Mouse (Mus musculus) mesoderm, embryonic 11.5 days (tissue): ENCODE measurements around the gene Atp6v0b.
A peak's percentile ranks its signal among the peaks of the same experiment; 100 is the strongest.

Experiments
- DNase-seq: peaks from one replicate; pipeline ENCODE4 v3.0.0-alpha.2; 2012; ENCODE audit warnings: low read depth, low spot score

The Atp6v0b gene

DNA sequence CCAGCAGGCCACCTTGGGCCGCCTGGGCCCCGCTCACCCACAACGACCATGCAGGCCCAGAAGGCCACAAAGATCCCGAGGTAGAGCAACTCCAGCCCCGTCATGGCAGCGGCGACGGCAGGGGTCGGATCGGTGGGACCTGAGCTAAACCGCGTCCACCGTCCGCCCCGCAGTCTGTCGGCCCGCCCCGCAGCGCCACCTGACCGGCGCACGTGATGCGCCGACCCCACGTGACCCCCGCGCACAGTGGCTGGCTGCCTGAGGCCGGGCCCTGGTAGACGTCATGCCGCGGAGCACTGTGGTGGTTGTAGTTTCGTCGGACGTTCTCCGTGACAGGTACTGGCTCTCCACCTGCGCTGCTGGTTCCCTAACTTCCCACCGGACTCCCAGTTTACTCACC, at the start of gene Atp6v0b:
TSS of gene Atp6v0b (minus strand) at position 201 of the 400 bp plus-strand sequence.
- DNase-seq, result peak; percentile 91

GRCm38 (mm10) chr4:117934081-117934480, 46.9 kb upstream of the Atp6v0b start:
- DNase-seq, result no peak

GRCm38 (mm10) chr4:117933248-117933647, 46.1 kb upstream of the Atp6v0b start:
- DNase-seq, result no peak

DNA sequence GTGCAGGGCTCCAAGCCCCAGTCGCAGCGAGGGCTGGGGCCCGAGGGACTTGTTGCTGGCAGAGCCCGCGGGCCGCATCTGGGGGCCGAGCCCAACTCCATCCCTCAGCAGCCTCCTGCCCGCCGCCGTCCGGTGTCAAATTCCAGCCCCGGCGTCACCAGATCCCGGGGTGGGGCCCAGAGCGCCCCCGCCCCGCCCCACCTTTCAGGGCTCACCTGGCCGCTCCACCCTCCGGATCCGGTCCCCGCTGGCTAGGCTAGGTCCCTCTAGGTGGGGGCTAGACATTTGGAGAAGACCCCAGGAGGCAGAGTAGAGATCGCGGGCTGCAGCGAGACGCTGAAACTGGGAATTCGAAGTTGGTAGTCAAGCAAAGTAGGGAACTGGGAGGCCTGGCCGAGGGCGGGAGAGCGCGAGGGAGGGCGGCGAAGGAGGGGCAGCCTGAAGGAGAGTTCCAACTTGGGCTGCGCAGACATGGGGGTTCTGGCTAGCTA, 42.3 kb upstream of the Atp6v0b start, which contains the start of gene Artn:
TSS of gene Artn (minus strand) at position 373 of the 491 bp plus-strand sequence.
- no peak for DNase-seq

GRCm38 (mm10) chr4:117928699-117929241, 41.6 kb upstream of the Atp6v0b start:
- DNase-seq, result peak; percentile 61

- DNase-seq, result peak; percentile 85
Measured at GRCm38 (mm10) chr4:117928234-117928633, 41.1 kb upstream of the Atp6v0b start.

DNA sequence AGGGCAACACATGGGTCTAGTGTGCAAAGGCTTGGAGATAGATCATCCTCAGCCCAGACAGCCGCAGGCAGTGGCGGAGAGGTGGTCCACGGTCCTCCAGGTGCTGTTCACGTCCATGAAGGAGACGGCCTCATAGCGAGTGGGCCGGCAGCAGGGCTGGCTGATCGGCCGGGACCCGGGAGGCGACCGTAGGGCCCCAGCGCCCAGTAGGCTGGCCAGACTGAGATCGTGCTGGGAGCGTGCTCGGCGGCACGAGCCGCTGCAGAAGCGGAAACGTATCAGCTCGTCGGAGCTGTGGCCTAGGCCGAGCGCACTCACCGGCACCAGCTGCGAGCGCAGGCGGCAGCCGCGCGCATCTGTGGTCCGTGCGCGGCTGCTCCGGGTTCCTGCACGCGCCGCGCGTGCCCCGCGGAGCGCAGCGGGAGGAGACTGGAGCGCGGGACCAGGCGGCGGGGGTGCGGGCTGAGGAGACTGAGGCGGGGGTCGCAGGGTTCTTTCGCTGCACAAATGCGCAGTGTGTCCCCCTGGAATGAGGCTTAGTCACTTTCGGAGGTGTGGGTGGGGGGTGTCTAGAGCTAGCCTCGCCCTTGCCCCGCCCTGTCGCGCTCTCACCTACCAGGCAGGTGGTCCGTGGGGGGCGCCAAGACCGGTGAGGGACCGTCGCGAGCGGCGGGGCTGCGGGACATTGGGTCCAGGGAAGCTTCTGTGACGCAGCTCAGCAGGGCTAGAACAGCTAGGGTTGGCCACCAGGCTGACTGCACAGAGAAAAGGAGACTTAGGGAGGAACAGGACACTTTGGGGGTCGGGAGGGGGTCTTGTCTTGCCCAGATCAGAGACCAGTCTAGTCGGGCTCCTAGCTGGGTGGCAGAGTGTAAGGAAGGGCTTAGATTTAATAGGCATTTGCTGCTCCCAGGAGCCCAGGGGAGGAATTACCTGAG, 39.7 kb upstream of the Atp6v0b start:
- peak; percentile 66 for DNase-seq

GRCm38 (mm10) chr4:117924916-117925315, 37.8 kb upstream of the Atp6v0b start:
- DNase-seq, result no peak

GRCm38 (mm10) chr4:117923450-117923849, 36.3 kb upstream of the Atp6v0b start:
- no peak for DNase-seq

GRCm38 (mm10) chr4:117921358-117921757, 34.2 kb upstream of the Atp6v0b start:
- DNase-seq, result no peak

GRCm38 (mm10) chr4:117918762-117919161, 31.6 kb upstream of the Atp6v0b start:
- DNase-seq, result no peak

- no peak for DNase-seq
Measured at GRCm38 (mm10) chr4:117918261-117918660, 31.1 kb upstream of the Atp6v0b start.

DNA sequence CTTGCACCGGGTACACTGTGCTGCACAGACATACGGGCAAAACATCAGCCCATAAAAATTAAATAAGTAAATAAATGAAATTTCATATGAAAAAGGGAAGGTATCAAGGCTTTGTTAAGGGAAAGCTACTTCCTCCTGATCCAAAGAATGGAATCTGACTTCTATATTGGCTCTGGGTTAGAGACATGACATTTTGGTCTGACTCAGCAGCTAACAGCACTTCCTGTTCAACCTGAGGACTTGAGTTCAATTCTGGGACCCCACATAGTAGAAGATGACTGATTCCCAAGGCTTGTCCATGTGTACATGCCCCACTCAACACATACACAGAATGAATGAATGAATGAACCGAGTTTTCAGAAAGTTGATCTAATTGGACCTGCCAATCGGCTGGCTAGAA, 30.7 kb upstream of the Atp6v0b start:
- no peak for DNase-seq

- no peak for DNase-seq
Measured at GRCm38 (mm10) chr4:117917402-117917801, 30.3 kb upstream of the Atp6v0b start.

DNA sequence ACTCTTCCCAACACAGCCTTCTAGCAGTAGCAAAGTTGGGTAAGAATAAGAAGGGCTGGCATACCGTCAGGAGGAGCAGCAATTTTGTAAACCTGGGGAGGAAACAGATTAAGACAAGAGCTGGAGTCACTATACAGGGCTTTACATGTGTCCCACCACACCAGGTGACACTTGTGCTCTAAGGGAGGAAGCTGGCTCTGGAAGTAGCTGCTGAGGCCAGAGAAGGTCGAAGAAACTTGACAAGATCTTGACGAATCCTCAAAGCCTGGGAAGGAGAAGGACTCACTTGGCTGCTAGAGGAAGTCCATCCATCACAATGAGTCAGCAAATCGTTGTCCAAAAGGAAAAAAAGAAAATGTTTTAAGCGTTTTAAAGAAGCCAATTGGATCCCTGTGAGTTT, 29.3 kb upstream of the Atp6v0b start:
- DNase-seq, result no peak

GRCm38 (mm10) chr4:117915489-117916105, 28.5 kb upstream of the Atp6v0b start:
- no peak for DNase-seq

DNA sequence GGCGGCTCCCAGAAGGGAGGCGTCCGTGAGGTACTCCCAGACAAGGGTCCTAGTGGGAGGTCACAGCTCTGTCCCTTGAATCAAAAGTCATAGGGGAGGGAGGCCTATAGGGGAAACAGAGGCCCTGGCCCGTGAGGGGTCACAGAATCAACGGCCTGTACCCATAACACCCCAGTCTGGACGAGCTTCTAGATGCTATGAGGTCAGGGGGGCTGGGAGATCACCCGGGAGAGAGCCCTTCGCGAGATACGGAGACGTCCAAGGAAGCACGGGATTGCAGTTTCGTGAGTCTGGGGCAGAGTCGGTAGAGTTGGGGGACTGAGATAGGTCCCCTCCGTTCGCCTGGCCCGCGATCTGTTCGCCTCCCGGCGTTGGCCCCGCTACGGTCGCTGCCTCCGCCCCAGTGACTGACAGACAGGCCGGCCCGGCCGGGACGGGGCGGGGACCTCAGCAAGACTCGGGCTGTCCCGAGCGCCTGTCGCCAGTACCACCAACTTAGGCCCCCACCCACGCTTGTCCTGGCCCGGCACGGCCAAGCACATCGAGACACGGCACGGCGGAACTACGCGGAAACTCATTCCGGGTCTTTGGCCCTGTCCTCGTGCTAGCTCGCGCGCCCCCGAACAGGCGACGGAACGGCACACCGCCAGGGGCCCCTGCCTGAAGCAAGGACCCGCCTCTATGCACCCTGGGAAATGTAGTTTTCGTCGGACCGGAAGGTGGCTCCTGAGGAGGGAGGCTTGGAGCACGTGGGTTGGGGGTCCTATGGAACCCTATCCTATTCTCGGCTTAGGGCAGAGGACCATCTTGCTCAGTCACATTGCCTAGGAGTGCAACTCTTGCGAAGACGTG, 27.7 kb upstream of the Atp6v0b start, which contains the start of gene Ipo13:
TSS of gene Ipo13 (minus strand) at position 409 of the 852 bp plus-strand sequence.
- peak; percentile 95 for DNase-seq

GRCm38 (mm10) chr4:117914031-117914430, 26.9 kb upstream of the Atp6v0b start:
- DNase-seq, result no peak

DNA sequence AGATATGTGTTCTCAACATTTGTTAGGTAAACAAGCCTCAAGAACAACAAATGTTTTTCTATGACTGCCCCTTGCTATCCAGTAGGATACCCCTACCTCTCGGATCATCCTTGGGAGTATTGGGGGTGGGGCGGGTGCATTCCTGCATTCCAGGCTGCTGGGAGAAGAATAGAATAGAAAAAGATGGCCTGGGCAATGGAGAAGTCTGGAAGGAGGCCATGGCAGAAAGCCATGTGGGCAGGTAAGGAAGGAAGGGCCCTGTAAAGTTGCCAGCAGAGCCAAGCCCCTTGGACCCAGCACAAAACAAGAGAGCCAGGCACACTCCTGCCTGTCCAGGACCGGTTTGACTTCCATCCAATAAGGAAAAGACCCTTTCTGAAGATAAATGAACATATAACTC, 26.3 kb upstream of the Atp6v0b start:
- no peak for DNase-seq

DNA sequence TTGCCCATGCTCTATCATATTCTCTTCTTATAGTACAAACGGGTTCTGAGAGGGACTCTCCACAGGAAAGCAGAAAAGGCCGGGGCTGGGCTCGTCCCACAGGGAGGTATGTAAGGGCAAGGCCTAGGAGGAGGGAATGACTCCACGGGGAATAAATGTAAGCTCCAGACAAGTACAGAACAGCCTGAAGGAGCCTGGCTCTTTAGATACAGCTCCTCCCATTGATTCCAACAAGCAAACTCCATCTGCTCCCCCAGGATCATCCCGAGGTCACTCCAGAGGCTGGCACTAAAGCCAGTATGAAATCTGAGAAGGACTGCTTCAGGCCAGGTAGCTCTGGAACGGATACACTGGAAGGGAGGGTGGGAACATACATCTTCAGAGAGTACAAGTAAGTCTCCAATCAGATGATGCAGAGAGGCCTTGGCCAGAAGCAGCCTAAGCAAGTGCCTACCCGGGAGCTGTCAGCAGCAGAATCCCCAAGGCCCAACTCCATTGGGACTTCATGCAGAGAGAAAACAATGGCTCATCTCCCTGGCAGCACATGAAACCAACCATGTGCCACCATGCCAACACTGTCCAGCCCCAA, 25.6 kb upstream of the Atp6v0b start:
- no peak for DNase-seq

GRCm38 (mm10) chr4:117912131-117912561, 25.0 kb upstream of the Atp6v0b start:
- no peak for DNase-seq
